Mouse (Mus musculus) intestine, postnatal 0 days (tissue): ENCODE measurements at regions not wholly inside any gene's neighbourhood (a gene's known extent, or its start where the extent isn't known, plus 50 kb on each side); places are given as distances from the start of the nearest gene placed in this dataset.

Experiments used
- ATAC-seq: fragments of 200-750 bp; cut with Nextera tagmentation; 2 replicates; pipeline ENCODE4 v1.8.0; 2017; ENCODE audit warnings: mild to moderate bottlenecking, moderate TSS enrichment, moderate library complexity
- H3K27ac ChIP-seq: fragments of 300-500 bp; sonication (generic); 2 replicates; pipeline ENCODE4 v1.5.1; 2014; ENCODE audit warnings: mild to moderate bottlenecking, low read depth, low read length, moderate library complexity
- H3K27me3 ChIP-seq: fragments of 300-500 bp; sonication (generic); replicated peaks from 2 replicates; pipeline ENCODE4 v1.6.1; 2014; ENCODE audit warnings: low read length, mixed read lengths; ENCODE audit not compliant: control insufficient read depth, insufficient read depth
- H3K36me3 ChIP-seq: fragments of 300-500 bp; sonication (generic); 2 replicates; pipeline ENCODE4 v1.6.1; 2014; ENCODE audit warnings: mild to moderate bottlenecking, moderate library complexity; ENCODE audit not compliant: control insufficient read depth, insufficient read depth
- H3K4me1 ChIP-seq: fragments of 300-500 bp; sonication (generic); replicated peaks from 2 replicates; pipeline ENCODE4 v1.6.1; 2014; ENCODE audit warnings: antibody characterized with exemption, low read length, mixed read lengths; ENCODE audit not compliant: control insufficient read depth, insufficient read depth
- H3K4me2 ChIP-seq: fragments of 300-500 bp; sonication (generic); replicated peaks from 2 replicates; pipeline ENCODE4 v1.6.1; 2014; ENCODE audit warnings: low read depth, mild to moderate bottlenecking, moderate library complexity
- H3K4me3 ChIP-seq: fragments of 300-500 bp; sonication (generic); 2 replicates; pipeline ENCODE4 v1.5.1; 2014; ENCODE audit warnings: low read depth, low read length
- H3K9ac ChIP-seq: fragments of 300-500 bp; sonication (generic); 2 replicates; pipeline ENCODE4 v1.6.1; 2014; ENCODE audit warnings: mild to moderate bottlenecking, low read depth, low read length
- H3K9me3 ChIP-seq: fragments of 300-500 bp; sonication (generic); 2 replicates; pipeline ENCODE4 v1.6.1; 2016; ENCODE audit warnings: mixed run types; ENCODE audit not compliant: control insufficient read depth
- CTCF ChIP-seq: sonication (generic); IDR thresholded peaks from 2 replicates; pipeline ENCODE4 v1.5.1; 2016; ENCODE audit warnings: low read depth, mild to moderate bottlenecking, control low read depth, antibody characterized with exemption, moderate library complexity
- WGBS: fragments of 180-500 bp; shearing (Covaris S2); extraction: QIAGEN DNeasy Blood & Tissue Kit; methylation state at CpG from one replicate; pipeline ENCODE4 v1.1.7; 2014; 5-methylcytosine and 5-hydroxymethylcytosine counted together

DNA sequence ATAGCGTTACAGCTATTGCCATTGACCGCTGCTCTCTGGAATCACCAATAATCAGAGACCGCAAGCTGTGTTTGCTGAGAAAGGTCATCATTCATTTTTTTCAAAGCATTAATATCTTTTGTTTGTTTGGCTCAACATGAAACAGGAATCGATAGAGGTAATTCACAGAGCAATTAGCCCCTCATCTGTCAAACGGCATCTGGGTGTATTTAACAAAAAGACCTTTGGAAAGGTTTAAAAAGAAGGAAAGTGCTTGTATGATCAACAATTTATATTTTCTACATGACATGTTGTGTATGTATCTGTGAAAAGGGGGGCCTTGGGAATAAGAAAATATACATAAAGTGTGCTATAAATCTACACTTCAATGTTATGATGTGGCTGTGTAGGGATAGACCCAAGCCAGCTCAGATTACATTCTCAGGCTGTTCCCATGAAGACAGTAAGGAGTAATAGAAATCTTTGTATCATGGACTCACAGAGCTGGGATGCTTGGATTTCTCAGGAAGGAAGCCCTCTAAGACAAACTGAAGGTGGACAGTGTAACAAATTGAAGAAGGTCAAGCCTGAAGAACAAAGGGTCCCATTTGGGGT lies 117.0 kb downstream of the Gm10295 start:
- no peaks in the 10 kb centered on the region for H3K4me1 ChIP-seq
- H3K4me3 ChIP-seq: no peak overlapping the region
- no peak for ATAC-seq
- no peaks in the 10 kb centered on the region for H3K36me3 ChIP-seq
- no peak overlapping the region for H3K4me2 ChIP-seq
- H3K27me3 ChIP-seq: no peaks in the 10 kb centered on the region
- no peaks in the 10 kb centered on the region for H3K9me3 ChIP-seq
- no peak for TF ChIP-seq CTCF
- 34% methylated on average over 5 of the region's 5 CpGs for WGBS
- H3K27ac ChIP-seq: no peak overlapping the region
- no peak overlapping the region for H3K9ac ChIP-seq

DNA sequence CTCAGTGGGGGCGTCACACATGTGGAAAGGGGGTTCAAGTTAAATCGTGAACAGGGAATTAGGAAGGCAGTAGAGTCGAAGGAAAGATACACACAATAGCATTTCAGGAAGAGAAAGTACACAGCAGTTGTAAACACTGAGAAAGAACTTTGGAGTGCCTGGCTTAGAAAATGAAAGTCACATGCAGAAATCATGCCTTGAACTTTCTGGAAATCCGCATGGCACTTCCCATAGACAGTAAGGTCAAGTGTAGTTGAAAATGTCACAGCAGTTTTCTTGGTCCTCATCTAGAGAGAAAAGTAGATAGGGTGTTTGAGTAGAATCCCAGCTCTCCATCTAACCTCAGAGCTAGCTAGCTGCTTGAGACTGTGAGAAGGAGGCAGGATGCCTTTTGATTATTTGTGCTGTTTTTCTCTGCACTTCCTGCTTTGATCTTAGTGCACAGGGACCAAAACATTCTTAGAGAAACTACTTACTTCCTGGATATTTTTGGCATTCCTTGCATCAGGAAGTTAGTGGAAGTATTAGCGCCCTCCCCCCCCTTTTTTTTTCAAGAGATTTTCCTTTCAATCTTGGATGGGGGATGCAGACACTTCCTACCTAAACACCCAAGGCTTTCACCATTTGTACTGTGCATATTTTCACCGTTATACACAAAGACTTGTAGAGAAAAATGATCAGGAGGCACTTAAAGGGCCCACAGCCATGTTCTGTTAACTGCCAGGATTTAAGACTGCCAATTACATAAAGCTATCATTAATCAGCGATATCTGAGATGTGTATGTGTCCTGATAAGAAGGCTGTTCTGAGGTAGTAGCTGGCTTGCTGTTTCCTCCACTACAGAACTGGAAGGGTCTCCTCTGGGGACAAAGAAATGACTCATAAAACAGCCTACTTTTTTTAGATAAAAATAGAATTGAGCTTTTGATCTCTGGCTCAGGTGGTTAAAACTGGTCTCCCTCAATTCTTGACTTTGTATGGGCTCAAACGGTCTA lies 118.2 kb downstream of the Gm10295 start:
- 54% methylated on average over 8 of the region's 8 CpGs for WGBS
- Histone ChIP-seq H3K27ac (no peak overlapping the region), H3K36me3 (no peaks in the 10 kb centered on the region), H3K9me3 (no peaks in the 10 kb centered on the region), H3K4me1 (no peaks in the 10 kb centered on the region), H3K27me3 (no peaks in the 10 kb centered on the region), H3K9ac (no peak overlapping the region), H3K4me3 (no peak overlapping the region), H3K4me2 (no peak overlapping the region)
- ATAC-seq: no peak
- no peak for TF ChIP-seq CTCF

DNA sequence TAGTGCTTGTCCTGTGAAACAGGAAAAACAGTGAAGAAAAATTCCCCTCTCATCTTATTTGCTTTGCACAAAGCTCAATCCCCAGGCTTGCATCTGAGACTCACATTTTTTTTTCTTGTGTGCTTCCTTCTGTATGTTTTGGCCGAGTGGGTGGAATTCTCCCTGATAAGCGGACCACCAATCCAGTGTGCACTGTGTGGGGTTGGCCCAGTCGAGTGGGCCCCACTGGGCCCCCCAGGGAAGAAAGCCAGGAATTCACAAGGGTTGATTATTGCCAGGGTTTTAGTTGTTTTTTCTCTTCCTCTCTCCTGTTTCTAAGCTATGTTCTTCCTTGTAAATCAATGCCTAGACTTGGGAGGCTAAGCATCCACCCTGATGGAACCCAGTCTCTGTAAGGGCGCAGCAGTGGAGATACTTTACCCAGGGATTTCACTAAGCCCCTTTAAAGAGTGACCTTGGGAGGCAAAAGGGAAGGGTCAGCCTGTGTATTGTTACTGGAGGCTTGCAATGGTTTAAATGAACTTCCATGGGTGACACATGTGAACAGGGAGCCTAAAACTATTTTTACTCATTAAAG lies 120.3 kb downstream of the Gm10295 start:
- H3K27me3 ChIP-seq: no peaks in the 10 kb centered on the region
- no peaks in the 10 kb centered on the region for H3K36me3 ChIP-seq
- H3K4me2 ChIP-seq: no peak overlapping the region
- no peak overlapping the region for H3K27ac ChIP-seq
- WGBS: 38% methylated on average over 4 of the region's 4 CpGs
- no peak for TF ChIP-seq CTCF
- H3K9me3 ChIP-seq: no peaks in the 10 kb centered on the region
- ATAC-seq: no peak
- no peak overlapping the region for H3K4me3 ChIP-seq
- no peaks in the 10 kb centered on the region for H3K4me1 ChIP-seq
- H3K9ac ChIP-seq: no peak overlapping the region

DNA sequence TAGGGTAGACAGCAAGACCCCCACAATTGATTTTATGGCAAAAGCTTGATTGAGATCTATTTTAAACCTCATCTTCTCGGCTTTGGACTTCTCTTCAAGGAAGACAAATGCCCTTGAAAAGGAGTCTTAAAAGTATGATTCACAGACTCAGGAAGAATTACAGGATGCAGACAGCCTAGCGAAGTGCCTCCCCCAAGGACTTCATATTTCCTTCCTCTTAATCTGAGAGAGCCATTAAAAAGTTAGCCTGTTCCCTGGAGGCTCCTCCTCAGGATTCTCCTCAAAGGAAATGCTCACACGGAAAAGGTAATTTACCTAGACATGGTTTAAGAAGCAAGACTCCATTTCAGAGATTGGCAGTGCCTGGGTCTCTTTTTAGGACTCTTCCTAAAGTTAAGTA lies 122.1 kb downstream of the Gm10295 start:
- no peak for TF ChIP-seq CTCF
- no peak for ATAC-seq
- H3K4me3 ChIP-seq: no peak overlapping the region
- H3K4me1 ChIP-seq: no peaks in the 10 kb centered on the region
- 79% methylated on average over 3 of the region's 3 CpGs for WGBS
- no peaks in the 10 kb centered on the region for H3K27me3 ChIP-seq
- no peaks in the 10 kb centered on the region for H3K9me3 ChIP-seq
- H3K9ac ChIP-seq: no peak overlapping the region
- H3K4me2 ChIP-seq: no peak overlapping the region
- no peak overlapping the region for H3K27ac ChIP-seq
- no peaks in the 10 kb centered on the region for H3K36me3 ChIP-seq

DNA sequence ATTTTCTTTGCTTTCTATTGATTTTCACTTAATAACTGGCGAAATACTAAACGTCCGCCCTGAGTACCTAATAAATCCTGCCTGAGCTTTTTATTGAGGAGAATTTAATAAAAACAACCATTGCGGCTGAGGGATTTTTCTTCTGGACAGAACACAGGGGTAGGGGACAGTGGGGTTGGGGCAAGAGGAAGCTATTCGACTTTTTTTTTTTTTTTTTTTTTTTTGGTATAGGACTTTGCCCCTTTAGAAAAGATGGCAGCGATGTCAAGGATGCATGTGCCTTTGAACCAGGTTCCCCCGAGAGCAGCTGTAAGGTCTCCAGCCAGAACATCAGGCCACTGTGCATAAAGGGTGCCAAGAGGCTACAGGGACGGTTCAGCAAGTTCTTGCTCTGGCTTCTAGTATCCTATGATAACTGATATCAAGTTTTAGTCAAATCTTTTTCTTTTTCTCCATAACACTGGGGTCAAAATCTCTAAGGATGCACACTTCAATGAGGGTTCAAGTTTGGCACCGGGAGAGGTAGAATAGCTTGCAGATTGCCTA lies 126.9 kb downstream of the Gm10295 start:
- Histone ChIP-seq H3K27ac (no peak overlapping the region), H3K4me1 (no peaks in the 10 kb centered on the region), H3K27me3 (no peaks in the 10 kb centered on the region), H3K9ac (no peak overlapping the region), H3K36me3 (no peaks in the 10 kb centered on the region), H3K4me3 (no peak overlapping the region), H3K9me3 (no peaks in the 10 kb centered on the region), H3K4me2 (peak overlapping the region; percentile 37; the same call in 1 of the 2 replicates)
- TF ChIP-seq CTCF: no peak
- WGBS: 57% methylated on average over 9 of the region's 9 CpGs
- ATAC-seq: no peak
